Mouse (Mus musculus) MEL (cell line): ENCODE data around the gene Khk. TPM values are rescaled to one million over a fixed set of nuclear protein-coding genes. Genes with fewer than 3 reads are reported as not detected.

Experiments
- DNase-seq: peaks from one replicate; pipeline ENCODE4 v3.0.0; 2011; ENCODE audit warnings: low read depth, low spot score
- H3K27ac ChIP-seq: 2 replicates; pipeline ENCODE4 v1.5.1; 2012; ENCODE audit warnings: low read depth, mild to moderate bottlenecking, control low read depth, low read length, moderate library complexity; ENCODE audit not compliant: control insufficient read depth
- H3K27me3 ChIP-seq, 2 experiments: fragments of 150-350 bp in 1 of 2; sonication (generic) in 1 of 2; 2 replicates each; pipeline ENCODE4 v1.6.1; 2012; ENCODE audit warnings: low read length in 2 of 2, mild to moderate bottlenecking in 2 of 2, improper control_type of control experiment in 1 of 2, moderate library complexity in 1 of 2; ENCODE audit not compliant: insufficient read depth in 2 of 2, control insufficient read depth in 1 of 2
- H3K36me3 ChIP-seq, 2 experiments: 2 replicates each; pipeline ENCODE4 v1.6.1; 2012 to 2014; ENCODE audit warnings: low read length in 2 of 2, improper control_type of control experiment in 1 of 2, inconsistent platforms in 1 of 2, mild to moderate bottlenecking in 1 of 2; ENCODE audit not compliant: insufficient read depth in 2 of 2, control insufficient read depth in 1 of 2
- H3K4me1 ChIP-seq, 2 experiments: fragments of 150-350 bp in 1 of 2; sonication (generic) in 1 of 2; 2 replicates each; pipeline ENCODE4 v1.6.1; 2012; ENCODE audit warnings: low read length in 2 of 2, improper control_type of control experiment in 1 of 2, mild to moderate bottlenecking in 1 of 2; ENCODE audit not compliant: insufficient read depth in 2 of 2, control insufficient read depth in 1 of 2
- H3K4me3 ChIP-seq, 2 experiments: fragments of 150-350 bp in 1 of 2; sonication (generic) in 1 of 2; 2 replicates each; pipeline ENCODE4 v1.5.1; 2012; ENCODE audit warnings: low read depth in 2 of 2, low read length in 2 of 2, mild to moderate bottlenecking in 2 of 2, moderate library complexity in 2 of 2, control low read depth in 1 of 2, improper control_type of control experiment in 1 of 2; ENCODE audit not compliant: control insufficient read depth in 1 of 2, insufficient read depth in 1 of 2
- H3K79me2 ChIP-seq: 2 replicates; pipeline ENCODE4 v1.6.1; 2012; ENCODE audit warnings: mild to moderate bottlenecking, low read length, moderate library complexity; ENCODE audit not compliant: control insufficient read depth, poor library complexity, insufficient read depth
- H3K9ac ChIP-seq: 2 replicates; pipeline ENCODE4 v1.6.1; 2012; ENCODE audit warnings: low read depth, mild to moderate bottlenecking, control low read depth, low read length, moderate library complexity; ENCODE audit not compliant: control insufficient read depth, poor library complexity, severe bottlenecking
- H3K9me3 ChIP-seq: fragments of 150-350 bp; sonication (generic); replicated peaks from 2 replicates; pipeline ENCODE4 v1.6.1; 2012; ENCODE audit warnings: mild to moderate bottlenecking, low read length, improper control_type of control experiment, moderate library complexity; ENCODE audit not compliant: insufficient read depth
- BHLHE40 ChIP-seq: IDR thresholded peaks from 2 replicates; pipeline ENCODE4 v1.6.1; 2012; ENCODE audit warnings: low read depth, mild to moderate bottlenecking, inconsistent platforms, low read length, improper control_type of control experiment, borderline replicate concordance
- CHD2 ChIP-seq: IDR thresholded peaks from 2 replicates; pipeline ENCODE4 v1.6.1; 2011; ENCODE audit warnings: low read length, improper control_type of control experiment
- GATA1 ChIP-seq: IDR thresholded peaks from 2 replicates; pipeline ENCODE4 v1.6.1; 2011; ENCODE audit warnings: low read depth, low read length, improper control_type of control experiment
- MAZ ChIP-seq: IDR thresholded peaks from 2 replicates; pipeline ENCODE4 v1.6.1; 2012; ENCODE audit warnings: low read depth, mild to moderate bottlenecking, inconsistent platforms, low read length, improper control_type of control experiment
- MXI1 ChIP-seq: IDR thresholded peaks from 2 replicates; pipeline ENCODE4 v1.6.1; 2011; ENCODE audit warnings: mild to moderate bottlenecking, low read depth, low read length, improper control_type of control experiment
- NELFE ChIP-seq: IDR thresholded peaks from 2 replicates; pipeline ENCODE4 v1.6.1; 2011; ENCODE audit warnings: low read depth, low read length, improper control_type of control experiment
- POLR2A ChIP-seq, 2 experiments: IDR thresholded peaks; 2 replicates each; pipeline ENCODE4 v1.6.1; 2011 to 2012; ENCODE audit warnings: low read length in 2 of 2, mild to moderate bottlenecking in 2 of 2, control low read depth in 1 of 2, improper control_type of control experiment in 1 of 2, low read depth in 1 of 2, moderate library complexity in 1 of 2; ENCODE audit not compliant: control insufficient read depth in 1 of 2, insufficient read depth in 1 of 2, poor library complexity in 1 of 2
- POLR2AphosphoS2 ChIP-seq: IDR thresholded peaks from 2 replicates; pipeline ENCODE4 v1.6.1; 2011; ENCODE audit warnings: low read length, improper control_type of control experiment
- SMC3 ChIP-seq: IDR thresholded peaks from 2 replicates; pipeline ENCODE4 v1.6.1; 2011; ENCODE audit warnings: low read depth, low read length, improper control_type of control experiment
- TAL1 ChIP-seq: IDR thresholded peaks from 2 replicates; pipeline ENCODE4 v1.6.1; 2012; ENCODE audit warnings: mild to moderate bottlenecking, inconsistent platforms, low read length, moderate library complexity, mixed read lengths
- UBTF ChIP-seq: IDR thresholded peaks from 2 replicates; pipeline ENCODE4 v1.6.1; 2012; ENCODE audit warnings: low read depth, mild to moderate bottlenecking, inconsistent platforms, low read length, improper control_type of control experiment, moderate library complexity, borderline replicate concordance; ENCODE audit not compliant: insufficient read depth
- USF1 ChIP-seq: IDR thresholded peaks from 2 replicates; pipeline ENCODE4 v1.6.1; 2014; ENCODE audit warnings: low read depth, mild to moderate bottlenecking, inconsistent platforms, low read length, improper control_type of control experiment, moderate library complexity
- ZC3H11A ChIP-seq: IDR thresholded peaks from 2 replicates; pipeline ENCODE4 v1.6.1; 2012; ENCODE audit warnings: low read depth, mild to moderate bottlenecking, inconsistent platforms, low read length, improper control_type of control experiment
- ZKSCAN1 ChIP-seq: IDR thresholded peaks from 2 replicates; pipeline ENCODE4 v1.6.1; 2012; ENCODE audit warnings: low read depth, mild to moderate bottlenecking, inconsistent platforms, low read length, improper control_type of control experiment, moderate library complexity
- polyA plus RNA-seq, 2 experiments: library from polyadenylated mRNA; stranded (reverse) in 1 of 2; unstranded in 1 of 2; fragments of >175 nt in 1 of 2; fragments of >200 nt in 1 of 2; gene quantifications; 2 replicates each; pipeline versions ENCODE4 v1.2.1 to v1.2.4; 2012; ENCODE audit warnings: low replicate concordance in 2 of 2, low read depth in 1 of 2; ENCODE audit not compliant: insufficient read length in 2 of 2, insufficient read depth in 1 of 2, missing spikeins in 1 of 2
- total RNA-seq: library from RNA; depleted of rRNA; stranded (reverse); fragments of 300-350 nt; gene quantifications from 2 replicates; pipeline ENCODE4 v1.2.3, GENCODE M21; 2012

The Khk gene
- total and polyA plus RNA-seq, 3 experiments = 308 to 461 TPM; not detected in 1

- Histone ChIP-seq H3K4me3 (no peak overlapping the region), H3K27me3 (no peaks in the 10 kb centered on the region), H3K36me3 (peaks cover 4 to 16% of the 10 kb centered on the region in 2 experiments; a peak in 3 of 4 replicates), H3K27ac (no peak overlapping the region), H3K79me2 (peaks cover 18% of the 10 kb centered on the region), H3K4me1 (peaks cover 2 to 22% of the 10 kb centered on the region in 2 experiments; a peak in 3 of 4 replicates), H3K9ac (no peak overlapping the region), H3K9me3 (no peaks in the 10 kb centered on the region)
- no peak for DNase-seq
- TF ChIP-seq MXI1 = no peak
- TF ChIP-seq CHD2 = no peak
- TF ChIP-seq ZKSCAN1 = no peak
- no peak for TF ChIP-seq UBTF
Measured at GRCm38 (mm10) chr5:30954065-30954464, 32.8 kb downstream of the Khk start.

- Histone ChIP-seq H3K4me1 (peaks cover 2 to 22% of the 10 kb centered on the region in 2 experiments; a peak in 3 of 4 replicates), H3K36me3 (peaks cover 4 to 17% of the 10 kb centered on the region in 2 experiments; a peak in 3 of 4 replicates), H3K4me3 (no peak overlapping the region), H3K27ac (no peak overlapping the region), H3K79me2 (peaks cover 22% of the 10 kb centered on the region), H3K27me3 (no peaks in the 10 kb centered on the region), H3K9me3 (no peaks in the 10 kb centered on the region), H3K9ac (no peak overlapping the region)
- no peak for DNase-seq
- TF ChIP-seq MXI1 (no peak), POLR2AphosphoS2 (peak; percentile 55; the same call in 1 of the 2 replicates)
Measured at GRCm38 (mm10) chr5:30954556-30954955, 33.3 kb downstream of the Khk start.

DNA sequence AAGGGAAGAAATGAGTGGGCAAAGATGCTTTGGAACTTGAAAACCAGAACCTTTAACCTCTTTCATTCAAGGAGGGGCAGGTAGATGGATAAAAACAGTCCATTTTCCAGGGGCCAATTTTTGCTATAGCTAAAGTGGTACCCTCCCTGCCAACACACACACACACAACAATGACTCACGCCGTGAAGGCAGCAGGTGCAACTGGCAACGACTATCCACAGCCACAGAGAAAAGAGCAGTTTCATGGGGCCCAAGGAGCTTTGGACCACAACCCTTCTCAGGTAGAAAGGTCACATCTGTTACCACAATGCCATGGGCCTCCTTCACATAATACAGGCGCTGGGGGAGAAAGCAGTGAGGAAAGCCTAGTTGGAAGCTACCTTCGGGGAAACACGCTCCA is 34.5 kb downstream of the Khk start:
- H3K36me3 ChIP-seq = peaks cover 4 to 17% of the 10 kb centered on the region in 2 experiments; a peak in 3 of 4 replicates
- H3K9ac ChIP-seq = no peak overlapping the region
- H3K27ac ChIP-seq = no peak overlapping the region
- H3K9me3 ChIP-seq = no peaks in the 10 kb centered on the region
- no peak overlapping the region for H3K4me3 ChIP-seq
- no peaks in the 10 kb centered on the region for H3K27me3 ChIP-seq
- TF ChIP-seq POLR2A (IDR thresholded peaks at IDR 0.05; ENCODE audit: control insufficient read depth in 1 of 2, insufficient read depth in 1 of 2, low read depth in 1 of 2, low read length in 2 of 2, poor library complexity in 1 of 2) (no peak; a peak in 1 of 4 replicates), BHLHE40 (no peak), ZC3H11A (no peak), TAL1 (no peak), USF1 (no peak), SMC3 (no peak), GATA1 (no peak), MAZ (no peak), POLR2AphosphoS2 (no peak), NELFE (no peak)
- H3K79me2 ChIP-seq = peaks cover 25% of the 10 kb centered on the region
- peaks cover 2 to 25% of the 10 kb centered on the region in 2 experiments for H3K4me1 ChIP-seq
- DNase-seq = no peak
